Mouse (Mus musculus) liver, postnatal 0 days (tissue): ENCODE data around the gene Twistnb.

Experiments
- CTCF ChIP-seq: sonication (generic); IDR thresholded peaks from 2 replicates; pipeline ENCODE4 v1.5.1; 2016; ENCODE audit warnings: antibody characterized with exemption, low read depth
- EP300 ChIP-seq: IDR thresholded peaks from 2 replicates; pipeline ENCODE4 v1.6.1; 2016; ENCODE audit warnings: antibody characterized with exemption, low read depth, mild to moderate bottlenecking

DNA sequence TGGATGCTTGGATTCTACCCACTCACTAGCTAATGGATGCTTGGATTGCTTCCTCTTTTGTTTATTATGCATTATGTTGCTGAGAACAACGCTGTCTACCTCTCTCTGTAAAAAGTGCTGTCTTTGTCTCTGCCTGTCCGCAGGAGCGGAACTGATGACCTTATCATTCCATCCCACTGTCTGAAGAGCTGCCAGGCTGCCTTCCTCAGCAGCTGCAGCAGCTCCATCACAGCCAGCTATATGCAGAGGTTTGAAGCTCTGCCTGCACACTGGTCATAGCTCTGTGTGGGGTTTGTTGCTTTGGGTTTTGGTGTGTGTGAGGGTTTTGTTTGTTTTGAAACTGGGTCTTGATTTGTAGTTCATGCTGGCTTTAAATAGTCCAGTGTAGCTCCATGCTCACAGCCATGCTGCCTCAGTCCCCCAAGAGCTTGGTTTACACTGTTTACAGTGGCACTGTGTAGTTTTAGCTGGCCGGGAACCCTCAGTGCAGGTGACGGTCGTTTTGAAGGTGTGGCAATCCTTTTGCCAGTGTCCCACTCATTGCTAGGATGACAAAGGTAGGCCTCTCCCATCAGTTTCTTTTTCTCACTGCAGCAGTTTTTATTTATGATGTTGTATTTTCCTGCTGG is 23.9 kb upstream of the Twistnb start:
- TF ChIP-seq CTCF (no peak), EP300 (no peak)
